Mouse (Mus musculus): Measurements from ENCODE around the gene Phc2.

Gene Phc2

GRCm38 (mm10) chr4:128688976-128689375 is 34.5 kb downstream of the Phc2 start:
- DNase-seq (ENCODE audit: inconsistent age in 2 of 2, low spot score in 1 of 2): no peak

GRCm38 (mm10) chr4:128689739-128690304 is 35.3 kb downstream of the Phc2 start:
- peak in 1 of 2 experiments; percentile 54 for DNase-seq (ENCODE audit: inconsistent age in 2 of 2, low spot score in 1 of 2)

- DNase-seq (ENCODE audit: inconsistent age in 2 of 2, low spot score in 1 of 2): no peak
These were observed 36.7 kb downstream of the Phc2 start for GRCm38 (mm10) chr4:128691195-128691594.

GRCm38 (mm10) chr4:128692149-128692925 is 37.8 kb downstream of the Phc2 start:
- DNase-seq (ENCODE audit: inconsistent age in 2 of 2, low spot score in 1 of 2): no peak

GRCm38 (mm10) chr4:128693207-128693606 is 38.7 kb downstream of the Phc2 start:
- DNase-seq (ENCODE audit: inconsistent age in 2 of 2, low spot score in 1 of 2): no peak

GRCm38 (mm10) chr4:128694315-128694714 is 39.8 kb downstream of the Phc2 start:
- DNase-seq (ENCODE audit: inconsistent age in 2 of 2, low spot score in 1 of 2): no peak

- DNase-seq (ENCODE audit: inconsistent age in 2 of 2, low spot score in 1 of 2): no peak
These were observed 40.6 kb downstream of the Phc2 start for GRCm38 (mm10) chr4:128695149-128695548.

GRCm38 (mm10) chr4:128698011-128698861 is 43.7 kb downstream of the Phc2 start:
- DNase-seq (ENCODE audit: inconsistent age in 2 of 2, low spot score in 1 of 2): peak; percentile 75 to 89

- no peak for DNase-seq (ENCODE audit: inconsistent age in 2 of 2, low spot score in 1 of 2)
These were observed 45.4 kb downstream of the Phc2 start for GRCm38 (mm10) chr4:128699916-128700315.

GRCm38 (mm10) chr4:128700543-128700942 is 46.0 kb downstream of the Phc2 start:
- no peak for DNase-seq (ENCODE audit: inconsistent age in 2 of 2, low spot score in 1 of 2)

- no peak for DNase-seq (ENCODE audit: inconsistent age in 2 of 2, low spot score in 1 of 2)
These were observed 50.7 kb downstream of the Phc2 start for GRCm38 (mm10) chr4:128705138-128705720.

- DNase-seq (ENCODE audit: inconsistent age in 2 of 2, low spot score in 1 of 2): no peak
These were observed 52.1 kb downstream of the Phc2 start for GRCm38 (mm10) chr4:128706626-128707025.

- DNase-seq (ENCODE audit: inconsistent age in 2 of 2, low spot score in 1 of 2): peak; percentile 48 to 65
These were observed 52.9 kb downstream of the Phc2 start for GRCm38 (mm10) chr4:128707384-128707783.

- DNase-seq (ENCODE audit: inconsistent age in 2 of 2, low spot score in 1 of 2): no peak
These were observed 54.7 kb downstream of the Phc2 start for GRCm38 (mm10) chr4:128709061-128709780.

GRCm38 (mm10) chr4:128709781-128710166 is 55.3 kb downstream of the Phc2 start:
- DNase-seq (ENCODE audit: inconsistent age in 2 of 2, low spot score in 1 of 2): no peak

- DNase-seq (ENCODE audit: inconsistent age in 2 of 2, low spot score in 1 of 2): no peak
These were observed 55.8 kb downstream of the Phc2 start for GRCm38 (mm10) chr4:128710286-128710685.

GRCm38 (mm10) chr4:128710800-128711199 is 56.3 kb downstream of the Phc2 start:
- DNase-seq (ENCODE audit: inconsistent age in 2 of 2, low spot score in 1 of 2): no peak

GRCm38 (mm10) chr4:128711455-128712135 is 57.1 kb downstream of the Phc2 start:
- peak; percentile 92 to 97 for DNase-seq (ENCODE audit: inconsistent age in 2 of 2, low spot score in 1 of 2)

- DNase-seq (ENCODE audit: inconsistent age in 2 of 2, low spot score in 1 of 2): no peak
These were observed 57.7 kb downstream of the Phc2 start for GRCm38 (mm10) chr4:128712136-128712655.

GRCm38 (mm10) chr4:128712941-128713340 is 58.4 kb downstream of the Phc2 start:
- DNase-seq (ENCODE audit: inconsistent age in 2 of 2, low spot score in 1 of 2): no peak
